Mouse (Mus musculus): Measurements from ENCODE around the gene Arhgef7.

DNA sequence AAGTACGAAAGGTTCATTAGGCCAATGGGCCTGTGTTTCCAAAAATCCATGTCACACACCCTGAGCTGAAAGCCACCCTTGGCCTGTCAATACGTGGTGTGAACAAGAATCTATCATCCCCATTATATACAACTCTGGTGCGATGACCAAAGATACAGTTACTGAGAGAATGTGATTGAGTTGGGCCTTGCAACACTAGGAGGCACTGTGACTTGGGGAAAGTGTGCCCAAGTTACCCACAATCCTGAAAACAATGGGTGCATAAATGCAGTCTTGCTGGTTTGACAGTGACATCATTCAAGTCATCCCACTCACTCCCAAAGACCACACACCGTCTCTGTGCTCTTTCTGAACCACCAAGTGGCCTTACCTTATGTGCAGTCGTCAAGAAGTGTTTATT, 11.6 kb downstream of the Arhgef7 start:
- peak; percentile 34 for TF ChIP-seq CTCF (IDR thresholded peaks at IDR 0.05)
- TF ChIP-seq EP300 (IDR thresholded peaks at IDR 0.05), result no peak
